Mouse (Mus musculus): Measurements from ENCODE around the gene Fam221a.
"Not testable (repeated sequence)": the region's sequence is repeated elsewhere in the genome, so short reads cannot be mapped to it uniquely, and the experiment has no call there.

Gene Fam221a

DNA sequence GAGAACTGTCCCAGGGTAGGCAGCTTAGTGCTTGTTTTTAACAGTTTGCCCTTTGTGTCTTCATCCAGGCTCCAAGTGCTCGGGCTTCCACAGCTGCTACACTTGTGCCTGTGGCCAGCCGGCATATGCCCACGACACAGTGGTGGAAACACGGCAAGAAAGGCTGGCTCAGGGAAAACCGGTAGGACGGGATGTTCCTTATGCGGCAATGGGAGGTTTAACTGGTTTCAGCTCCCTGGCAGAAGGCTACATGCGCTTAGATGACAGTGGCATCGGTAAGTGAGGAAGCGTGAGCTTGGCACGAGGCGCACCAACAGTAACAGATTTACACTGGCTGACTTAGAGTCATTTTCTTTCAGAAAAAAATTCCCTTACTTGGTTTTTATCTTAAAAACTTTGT lies 10.8 kb downstream of the Fam221a start:
- DNase-seq (ENCODE audit: low read depth in 1 of 2, low spot score in 2 of 2), result no peak

DNA sequence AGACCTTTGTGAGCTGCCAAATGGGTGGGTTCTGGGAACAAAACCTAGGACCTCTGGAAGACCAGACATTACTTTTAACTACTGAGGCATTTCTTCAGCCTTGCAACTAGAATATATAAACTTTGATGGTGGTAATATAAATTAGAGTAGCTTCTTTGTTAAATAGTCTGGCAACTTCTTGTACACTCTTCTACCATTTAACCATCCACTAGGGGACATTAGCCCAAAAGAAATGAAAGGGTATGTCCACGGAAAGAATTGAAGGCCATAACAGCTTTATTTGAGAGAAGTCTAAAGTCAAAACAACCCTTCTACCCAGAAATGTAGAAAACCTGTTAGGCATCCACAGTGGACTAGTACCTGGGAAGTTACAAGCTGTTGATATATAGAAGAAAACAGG lies 26.7 kb downstream of the Fam221a start:
- no peak for DNase-seq (ENCODE audit: low read depth in 1 of 2, low spot score in 2 of 2)

DNA sequence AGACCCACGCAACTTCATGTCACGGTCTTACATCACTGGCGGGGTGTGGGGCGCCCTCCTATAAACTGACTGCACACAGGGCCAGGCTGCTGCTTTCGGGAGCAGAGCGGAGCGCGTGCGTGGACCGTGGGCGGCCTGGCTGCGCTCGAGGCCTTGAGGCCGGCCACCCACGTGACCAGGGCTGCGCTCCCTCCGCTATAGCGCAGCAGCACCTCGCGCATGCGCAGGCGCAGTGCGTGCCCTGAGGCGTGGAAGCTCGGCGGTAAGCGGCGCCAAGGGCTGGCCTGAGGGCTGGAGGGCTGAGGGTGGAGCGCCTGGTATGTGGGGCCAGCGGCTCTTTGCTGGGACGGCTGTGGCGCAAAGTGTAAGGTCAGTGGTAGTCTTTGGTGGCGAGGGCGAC lies 27.8 kb downstream of the Fam221a start, which contains the start of gene Stk31:
Gene Stk31 (plus strand): TSS at position 289 of the 400 bp plus-strand sequence.
- DNase-seq (ENCODE audit: low read depth in 1 of 2, low spot score in 2 of 2), result no peak

DNA sequence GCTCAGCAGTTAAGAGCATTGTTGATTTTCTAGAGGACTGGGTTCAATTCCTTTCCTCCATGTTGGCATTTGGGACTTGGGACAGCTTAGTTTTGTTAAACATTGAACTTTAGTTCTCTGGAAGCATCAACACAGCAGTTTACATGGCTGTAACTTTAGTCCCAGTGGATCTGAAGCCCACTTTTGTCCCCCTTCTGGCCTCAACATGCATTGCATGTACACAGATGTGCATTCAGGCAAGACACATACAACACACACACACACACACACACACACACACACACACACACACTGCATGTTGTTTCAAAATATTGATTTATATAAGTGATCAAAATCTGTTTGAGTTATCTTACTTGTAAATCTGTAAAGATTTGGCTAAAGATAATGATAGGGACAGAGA lies 29.9 kb downstream of the Fam221a start:
- DNase-seq (ENCODE audit: low read depth in 1 of 2, low spot score in 2 of 2), result no peak

DNA sequence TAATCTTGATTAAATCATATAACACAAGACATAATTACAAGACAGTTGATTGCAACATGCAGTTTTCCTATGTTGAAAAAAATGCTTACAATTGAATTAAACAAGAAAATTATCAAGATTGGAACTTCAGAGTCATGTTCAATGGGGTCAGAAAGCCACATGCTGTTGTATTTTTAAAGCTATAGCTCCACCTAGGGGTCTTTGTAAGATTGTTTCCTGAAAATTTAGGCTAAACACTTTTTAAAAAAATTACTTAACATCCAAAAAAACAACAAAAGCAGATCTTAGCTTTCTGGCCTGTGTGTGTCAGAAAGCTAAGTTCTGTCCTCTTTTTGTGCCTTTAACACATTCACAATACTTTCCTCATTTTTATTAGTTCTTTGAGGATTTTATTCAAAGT lies 30.8 kb downstream of the Fam221a start:
- DNase-seq (ENCODE audit: low read depth in 1 of 2, low spot score in 2 of 2), result no peak

DNA sequence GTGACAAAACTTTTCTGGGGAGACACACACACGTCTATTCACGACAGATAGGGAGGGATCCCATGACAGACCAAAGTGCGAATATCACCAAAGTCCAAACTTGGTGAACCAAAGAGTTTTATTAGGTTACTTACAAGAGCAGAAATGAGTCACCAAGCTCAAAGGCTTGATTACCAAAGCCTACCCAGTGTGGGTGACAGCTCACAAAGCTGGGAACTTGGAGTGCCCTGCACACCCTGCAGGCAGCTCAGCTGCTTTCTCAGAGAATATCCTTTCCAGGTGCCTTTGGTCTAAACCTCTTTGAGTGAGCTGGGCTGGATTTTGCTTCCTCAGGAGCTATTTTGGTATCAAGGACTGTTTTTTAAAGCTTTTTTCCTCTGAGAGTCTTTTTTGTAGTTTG lies 43.3 kb downstream of the Fam221a start:
- no peak for DNase-seq (ENCODE audit: low read depth in 1 of 2, low spot score in 2 of 2)

DNA sequence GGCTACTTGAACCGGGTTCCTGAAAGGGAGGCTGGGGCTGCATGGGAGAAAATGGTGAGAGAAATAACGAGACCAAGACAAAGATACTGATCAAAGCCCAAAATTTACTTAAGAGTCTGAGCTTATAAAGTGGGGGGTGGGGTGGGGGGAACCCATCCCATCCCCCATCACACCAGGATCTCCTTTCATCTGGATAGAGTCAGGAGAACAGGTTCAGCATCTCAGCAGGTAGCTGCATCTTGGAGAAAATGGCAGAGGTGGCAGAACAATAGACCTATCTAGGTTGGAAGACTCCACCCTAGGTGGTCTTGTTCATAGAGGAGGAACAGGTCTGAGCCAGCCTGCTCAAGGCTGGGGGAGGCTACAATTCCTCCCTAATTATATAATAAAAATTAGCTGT lies 45.4 kb downstream of the Fam221a start:
- not testable (repeated sequence) for DNase-seq (ENCODE audit: low read depth in 1 of 2, low spot score in 2 of 2)

DNA sequence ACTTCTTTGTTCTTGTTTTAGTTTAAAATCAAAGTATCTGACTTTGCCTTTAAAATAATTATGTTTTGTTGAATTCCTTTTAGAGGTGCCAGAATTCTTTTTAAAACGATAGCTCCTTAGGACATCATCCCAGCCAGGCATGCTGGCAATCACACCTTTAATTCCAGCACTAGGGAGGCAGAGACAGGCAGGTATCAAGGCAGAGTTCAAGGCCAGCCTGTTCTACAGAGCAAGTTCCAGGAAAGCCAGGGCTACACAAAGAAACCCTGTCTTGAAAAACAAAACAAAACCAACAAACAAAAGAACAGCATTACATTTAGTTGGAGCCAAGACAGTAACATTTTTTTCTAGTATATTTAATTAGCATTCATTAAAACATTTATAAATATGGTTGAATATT lies 48.4 kb downstream of the Fam221a start:
- no peak for DNase-seq (ENCODE audit: low read depth in 1 of 2, low spot score in 2 of 2)

DNA sequence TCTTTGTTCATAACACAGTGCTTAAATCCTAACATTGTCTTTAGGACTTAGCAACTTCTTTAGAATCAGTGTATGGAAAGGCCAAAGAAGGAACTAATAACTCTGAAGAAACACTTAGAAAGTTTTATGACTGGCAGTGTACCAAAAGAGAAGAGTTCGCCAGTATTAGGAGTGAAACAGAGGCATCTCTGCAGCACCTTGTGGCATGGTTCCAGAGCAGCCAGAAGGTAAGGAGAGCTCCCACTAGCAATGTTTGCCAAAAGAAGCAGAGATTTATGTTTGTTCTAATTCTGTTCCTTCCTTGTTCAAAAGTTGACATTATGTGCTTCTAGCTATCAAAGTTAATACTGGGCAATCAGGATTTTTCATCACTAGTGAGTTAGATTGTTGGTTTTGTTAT lies 69.8 kb downstream of the Fam221a start:
- no peak for DNase-seq (ENCODE audit: low read depth in 1 of 2, low spot score in 2 of 2)

Data from monocyte, adult 2 months (primary cell).